Mouse (Mus musculus) frontal cortex, postnatal 14 days (tissue): ENCODE results near the gene Bsn.
A peak's percentile ranks its signal among the peaks of the same experiment; 100 is the strongest.
"Not testable (repeated sequence)": the region's sequence is repeated elsewhere in the genome, so short reads cannot be mapped to it uniquely, and the experiment has no call there.

Source experiments
- DNase-seq, 2 experiments: peaks; one replicate each; pipeline ENCODE4 v3.0.0; 2022; ENCODE audit warnings: low spot score in 2 of 2

Gene Bsn

GRCm38 (mm10) chr9:108149817-108150216 lies 40.4 kb downstream of the Bsn start:
- no peak for DNase-seq

GRCm38 (mm10) chr9:108147606-108148005 lies 42.6 kb downstream of the Bsn start:
- no peak for DNase-seq

GRCm38 (mm10) chr9:108146451-108146850 lies 43.7 kb downstream of the Bsn start:
- DNase-seq, result no peak

- no peak for DNase-seq
Observed at GRCm38 (mm10) chr9:108145740-108146139, 44.4 kb downstream of the Bsn start.

- DNase-seq, result no peak
Observed at GRCm38 (mm10) chr9:108144371-108145270, 45.6 kb downstream of the Bsn start.

GRCm38 (mm10) chr9:108143470-108143869 lies 46.7 kb downstream of the Bsn start:
- no peak for DNase-seq

GRCm38 (mm10) chr9:108141387-108141786 lies 48.8 kb downstream of the Bsn start:
- no peak for DNase-seq

GRCm38 (mm10) chr9:108139963-108140695 lies 50.1 kb downstream of the Bsn start:
- DNase-seq, result no peak

- no peak for DNase-seq
Observed at GRCm38 (mm10) chr9:108139169-108139962, 50.8 kb downstream of the Bsn start.

- no peak for DNase-seq
Observed at GRCm38 (mm10) chr9:108138118-108138517, 52.1 kb downstream of the Bsn start.

- peak; percentile 75 to 84 for DNase-seq
Observed at GRCm38 (mm10) chr9:108137523-108137922, 52.7 kb downstream of the Bsn start.

- peak; percentile 55 to 64 for DNase-seq
Observed at GRCm38 (mm10) chr9:108136930-108137462, 53.2 kb downstream of the Bsn start.

- DNase-seq, result no peak
Observed at GRCm38 (mm10) chr9:108136225-108136624, 54.0 kb downstream of the Bsn start.

GRCm38 (mm10) chr9:108135679-108136078 lies 54.5 kb downstream of the Bsn start:
- DNase-seq, result not testable (repeated sequence)

GRCm38 (mm10) chr9:108133478-108133877 lies 56.7 kb downstream of the Bsn start:
- no peak for DNase-seq

- DNase-seq, result no peak
Observed at GRCm38 (mm10) chr9:108132373-108132772, 57.8 kb downstream of the Bsn start.

GRCm38 (mm10) chr9:108131502-108131901 lies 58.7 kb downstream of the Bsn start:
- no peak for DNase-seq

GRCm38 (mm10) chr9:108129042-108129948 lies 60.9 kb downstream of the Bsn start:
- DNase-seq, result no peak

- peak in 1 of 2 experiments; percentile 59 for DNase-seq
Observed at GRCm38 (mm10) chr9:108128248-108128647, 61.9 kb downstream of the Bsn start.

GRCm38 (mm10) chr9:108126436-108127180 lies 63.6 kb downstream of the Bsn start:
- no peak for DNase-seq
